Mouse (Mus musculus): ENCODE data around the gene Pcnx3. TPM values are rescaled to one million over a fixed set of nuclear protein-coding genes. Genes with fewer than 3 reads are reported as not detected.

Pcnx3 gene
- total and polyA plus RNA-seq, 2 experiments from 2014 or later, result 17.2 to 97.0 TPM

DNA sequence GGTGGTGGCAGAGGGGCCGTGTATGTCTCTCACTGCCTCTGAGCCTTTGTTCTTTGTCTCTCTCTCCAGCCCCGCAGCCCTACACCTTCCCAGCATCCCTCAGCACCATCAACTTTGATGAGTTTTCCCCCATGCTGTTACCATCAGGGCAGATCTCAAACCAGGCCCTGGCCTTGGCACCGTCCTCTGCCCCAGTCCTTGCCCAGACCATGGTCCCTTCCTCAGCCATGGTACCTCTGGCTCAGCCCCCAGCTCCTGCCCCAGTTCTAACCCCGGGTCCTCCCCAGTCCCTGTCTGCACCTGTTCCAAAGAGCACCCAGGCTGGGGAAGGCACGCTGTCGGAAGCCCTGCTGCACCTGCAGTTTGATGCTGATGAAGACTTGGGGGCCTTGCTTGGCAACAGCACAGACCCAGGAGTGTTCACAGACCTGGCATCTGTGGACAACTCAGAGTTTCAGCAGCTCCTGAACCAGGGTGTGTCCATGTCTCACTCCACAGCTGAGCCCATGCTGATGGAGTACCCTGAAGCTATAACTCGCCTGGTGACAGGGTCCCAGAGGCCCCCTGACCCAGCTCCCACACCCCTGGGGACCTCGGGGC is 41.9 kb downstream of the Pcnx3 start:
- Histone ChIP-seq H3K27ac (no peak overlapping the region), H3K27me3 (ENCODE audit: insufficient read depth, low read length) (no peaks in the 10 kb centered on the region), H3K4me2 (ENCODE audit: low read depth, low read length) (no peak overlapping the region), H3K9ac (replicated peaks; ENCODE audit: low read length) (no peak overlapping the region), H3K4me3 (ENCODE audit: low read length) (no peak overlapping the region), H3K9me3 (ENCODE audit: low read length) (no peaks in the 10 kb centered on the region), H3K36me3 (ENCODE audit: insufficient read depth, low read length) (peaks cover 53% of the 10 kb centered on the region), H3K4me1 (ENCODE audit: insufficient read depth, low read length) (peaks cover 11% of the 10 kb centered on the region; the same call in 1 of the 2 replicates)
- no peak for TF ChIP-seq CTCF (IDR thresholded peaks at IDR 0.05; ENCODE audit: low read depth)
- ATAC-seq (no peak), DNase-seq (ENCODE audit: low spot score) (no peak)
- WGBS, result 91% methylated on average over 8 of the region's 8 CpGs

- no peak for DNase-seq (ENCODE audit: low spot score)
- peaks cover 11% of the 10 kb centered on the region; the same call in 1 of the 2 replicates for H3K4me1 ChIP-seq (ENCODE audit: insufficient read depth, low read length)
- H3K27me3 ChIP-seq (ENCODE audit: insufficient read depth, low read length), result no peaks in the 10 kb centered on the region
- H3K9ac ChIP-seq (replicated peaks; ENCODE audit: low read length), result no peak overlapping the region
- no peak for TF ChIP-seq CTCF (IDR thresholded peaks at IDR 0.05; ENCODE audit: low read depth)
- no peak overlapping the region for H3K27ac ChIP-seq
- H3K36me3 ChIP-seq (ENCODE audit: insufficient read depth, low read length), result peaks cover 67% of the 10 kb centered on the region
- no peak overlapping the region for H3K4me3 ChIP-seq (ENCODE audit: low read length)
- H3K9me3 ChIP-seq (ENCODE audit: low read length), result no peaks in the 10 kb centered on the region
- no peak for ATAC-seq
- WGBS, result 97% methylated on average over 9 of the region's 9 CpGs
- H3K4me2 ChIP-seq (ENCODE audit: low read depth, low read length), result no peak overlapping the region
Measured at GRCm38 (mm10) chr19:5645280-5645679, 43.4 kb downstream of the Pcnx3 start.

- Histone ChIP-seq H3K4me1 (ENCODE audit: insufficient read depth, low read length) (peaks cover 12% of the 10 kb centered on the region), H3K9me3 (ENCODE audit: low read length) (no peaks in the 10 kb centered on the region), H3K36me3 (ENCODE audit: insufficient read depth, low read length) (peaks cover 70% of the 10 kb centered on the region), H3K27me3 (ENCODE audit: insufficient read depth, low read length) (no peaks in the 10 kb centered on the region), H3K9ac (replicated peaks; ENCODE audit: low read length) (no peak overlapping the region), H3K4me2 (ENCODE audit: low read depth, low read length) (no peak overlapping the region), H3K4me3 (ENCODE audit: low read length) (no peak overlapping the region), H3K27ac (no peak overlapping the region)
- 95% methylated on average over 8 of the region's 8 CpGs for WGBS
- DNase-seq (ENCODE audit: low spot score), result no peak
- ATAC-seq, result no peak
- TF ChIP-seq CTCF (IDR thresholded peaks at IDR 0.05; ENCODE audit: low read depth), result no peak
Measured at GRCm38 (mm10) chr19:5641641-5642040, 47.1 kb downstream of the Pcnx3 start.

- peaks cover 64% of the 10 kb centered on the region for H3K36me3 ChIP-seq (ENCODE audit: insufficient read depth, low read length)
- no peak overlapping the region for H3K4me2 ChIP-seq (ENCODE audit: low read depth, low read length)
- H3K27ac ChIP-seq, result no peak overlapping the region
- H3K27me3 ChIP-seq (ENCODE audit: insufficient read depth, low read length), result no peaks in the 10 kb centered on the region
- peaks cover 18% of the 10 kb centered on the region for H3K4me1 ChIP-seq (ENCODE audit: insufficient read depth, low read length)
- no peak overlapping the region for H3K9ac ChIP-seq (replicated peaks; ENCODE audit: low read length)
- no peak for ATAC-seq
- no peak for DNase-seq (ENCODE audit: low spot score)
- H3K9me3 ChIP-seq (ENCODE audit: low read length), result no peaks in the 10 kb centered on the region
- TF ChIP-seq CTCF (IDR thresholded peaks at IDR 0.05; ENCODE audit: low read depth), result no peak
- 90% methylated on average over 17 of the region's 17 CpGs for WGBS
- H3K4me3 ChIP-seq (ENCODE audit: low read length), result no peak overlapping the region
Measured at GRCm38 (mm10) chr19:5641021-5641420, 47.7 kb downstream of the Pcnx3 start.

- no peak overlapping the region for H3K4me2 ChIP-seq (ENCODE audit: low read depth, low read length)
- H3K27ac ChIP-seq, result no peak overlapping the region
- no peak overlapping the region for H3K4me3 ChIP-seq (ENCODE audit: low read length)
- TF ChIP-seq CTCF (IDR thresholded peaks at IDR 0.05; ENCODE audit: low read depth), result no peak
- ATAC-seq (no peak), DNase-seq (ENCODE audit: low spot score) (no peak)
- 74% methylated on average over 9 of the region's 9 CpGs for WGBS
- peaks cover 18% of the 10 kb centered on the region for H3K4me1 ChIP-seq (ENCODE audit: insufficient read depth, low read length)
- no peak overlapping the region for H3K9ac ChIP-seq (replicated peaks; ENCODE audit: low read length)
- no peaks in the 10 kb centered on the region for H3K9me3 ChIP-seq (ENCODE audit: low read length)
- H3K27me3 ChIP-seq (ENCODE audit: insufficient read depth, low read length), result no peaks in the 10 kb centered on the region
- H3K36me3 ChIP-seq (ENCODE audit: insufficient read depth, low read length), result peaks cover 57% of the 10 kb centered on the region
Measured at GRCm38 (mm10) chr19:5640339-5640738, 48.4 kb downstream of the Pcnx3 start.

DNA sequence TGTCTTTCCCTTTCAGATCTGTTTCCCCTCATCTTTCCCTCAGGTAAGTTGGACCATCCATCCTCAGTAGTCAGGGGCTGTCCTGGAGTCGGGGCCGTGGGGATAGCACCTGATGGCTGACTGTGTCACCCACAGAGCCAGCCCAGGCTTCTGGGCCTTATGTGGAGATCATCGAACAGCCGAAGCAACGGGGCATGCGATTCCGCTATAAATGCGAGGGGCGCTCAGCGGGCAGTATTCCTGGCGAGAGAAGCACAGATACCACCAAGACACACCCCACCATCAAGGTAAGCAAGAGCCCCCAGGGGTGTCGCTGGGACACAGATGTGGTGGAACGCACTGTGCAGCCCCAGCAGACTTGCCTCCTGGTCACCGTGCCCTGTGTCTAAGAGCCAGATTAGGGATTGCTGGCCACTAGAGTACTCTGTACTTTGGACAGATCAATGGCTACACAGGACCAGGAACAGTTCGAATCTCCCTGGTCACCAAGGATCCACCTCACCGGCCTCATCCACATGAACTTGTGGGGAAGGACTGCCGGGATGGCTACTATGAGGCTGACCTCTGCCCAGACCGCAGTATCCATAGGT is 50.2 kb downstream of the Pcnx3 start:
- H3K4me3 ChIP-seq (ENCODE audit: low read length), result peak overlapping the region; percentile 77
- 91% methylated on average over 18 of the region's 18 CpGs for WGBS
- H3K36me3 ChIP-seq (ENCODE audit: insufficient read depth, low read length), result peaks cover 40% of the 10 kb centered on the region
- peak overlapping the region; percentile 83 for H3K4me2 ChIP-seq (ENCODE audit: low read depth, low read length)
- no peak for TF ChIP-seq CTCF (IDR thresholded peaks at IDR 0.05; ENCODE audit: low read depth)
- peak overlapping the region; percentile 88 for H3K9ac ChIP-seq (replicated peaks; ENCODE audit: low read length)
- no peaks in the 10 kb centered on the region for H3K27me3 ChIP-seq (ENCODE audit: insufficient read depth, low read length)
- peaks cover 18% of the 10 kb centered on the region for H3K4me1 ChIP-seq (ENCODE audit: insufficient read depth, low read length)
- no peak for DNase-seq (ENCODE audit: low spot score)
- H3K9me3 ChIP-seq (ENCODE audit: low read length), result no peaks in the 10 kb centered on the region
- ATAC-seq, result no peak
- peak overlapping the region; percentile 93; the same call in 1 of the 2 replicates for H3K27ac ChIP-seq
